Mouse (Mus musculus): Measurements from ENCODE around the gene Sfn.

Gene Sfn

DNA sequence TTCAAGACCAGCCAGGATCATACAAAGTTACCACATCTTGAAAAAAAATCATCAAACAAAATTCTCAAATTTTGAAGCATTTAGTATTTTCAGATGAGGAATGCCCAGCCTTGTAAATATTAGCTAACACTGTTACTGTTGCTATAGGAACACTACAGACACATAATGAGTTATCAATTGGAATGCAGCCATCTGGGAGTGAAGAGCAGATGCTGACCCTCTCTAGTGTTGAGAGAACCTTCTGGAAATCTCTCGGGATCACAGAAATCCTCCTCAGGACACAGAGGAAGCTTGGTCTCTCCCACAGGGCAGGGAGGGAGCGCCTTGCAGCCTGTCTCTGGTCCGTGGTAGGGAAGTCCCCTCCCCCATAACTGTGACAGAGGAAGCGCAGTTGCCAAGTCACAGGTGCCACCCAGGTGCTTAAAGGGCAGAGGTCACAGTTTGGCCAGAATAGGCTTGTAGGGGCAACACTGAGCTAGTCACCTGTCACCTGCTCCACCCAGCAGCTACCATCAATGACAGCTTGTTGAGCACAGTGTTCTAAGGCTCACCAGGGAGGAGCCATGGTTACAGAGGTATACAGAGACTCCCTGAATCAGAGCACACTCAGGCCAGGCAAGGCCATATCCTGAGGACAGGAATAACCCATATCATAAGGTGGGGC lies 17.6 kb upstream of the Sfn start:
- no peak for DNase-seq

DNA sequence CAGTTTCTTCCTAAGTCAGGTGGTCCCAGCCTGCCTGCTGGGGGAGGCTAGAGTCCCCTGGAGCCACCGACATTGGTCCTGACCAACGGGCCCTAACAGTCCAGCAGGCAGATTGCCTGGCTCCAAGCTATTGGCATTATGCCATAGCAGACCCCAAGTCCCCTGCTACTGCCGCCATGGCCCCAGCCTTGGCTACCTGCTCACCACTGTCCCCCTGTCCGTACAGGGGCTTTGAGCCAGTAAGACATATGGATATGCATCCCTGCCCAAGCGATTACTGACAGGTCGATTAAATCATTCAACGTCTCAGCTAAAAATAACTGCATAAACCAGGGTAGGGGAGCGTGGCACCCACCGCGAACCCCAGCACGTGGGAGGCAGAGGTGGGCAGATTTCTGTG lies 16.0 kb upstream of the Sfn start:
- DNase-seq = peak; percentile 53 to 71

DNA sequence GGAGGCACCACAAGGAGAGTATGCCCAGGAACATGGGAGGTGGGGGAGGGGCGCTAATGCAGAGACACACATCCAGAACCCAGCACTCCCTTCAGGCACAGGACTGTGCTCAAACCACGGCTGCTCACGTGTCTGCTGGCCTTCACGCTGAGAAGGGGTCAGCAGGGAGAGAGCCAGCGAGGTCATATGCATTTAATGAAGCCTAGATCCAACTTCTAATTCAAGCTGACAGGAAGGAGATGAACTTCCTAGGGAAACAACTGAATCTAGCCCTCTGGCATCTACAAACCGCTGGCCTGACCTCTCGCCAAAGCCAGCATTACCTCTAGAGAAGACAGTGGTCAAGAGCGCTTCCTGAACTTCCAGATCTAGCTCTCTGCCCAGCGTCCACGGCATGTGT lies 13.4 kb upstream of the Sfn start:
- DNase-seq = no peak

DNA sequence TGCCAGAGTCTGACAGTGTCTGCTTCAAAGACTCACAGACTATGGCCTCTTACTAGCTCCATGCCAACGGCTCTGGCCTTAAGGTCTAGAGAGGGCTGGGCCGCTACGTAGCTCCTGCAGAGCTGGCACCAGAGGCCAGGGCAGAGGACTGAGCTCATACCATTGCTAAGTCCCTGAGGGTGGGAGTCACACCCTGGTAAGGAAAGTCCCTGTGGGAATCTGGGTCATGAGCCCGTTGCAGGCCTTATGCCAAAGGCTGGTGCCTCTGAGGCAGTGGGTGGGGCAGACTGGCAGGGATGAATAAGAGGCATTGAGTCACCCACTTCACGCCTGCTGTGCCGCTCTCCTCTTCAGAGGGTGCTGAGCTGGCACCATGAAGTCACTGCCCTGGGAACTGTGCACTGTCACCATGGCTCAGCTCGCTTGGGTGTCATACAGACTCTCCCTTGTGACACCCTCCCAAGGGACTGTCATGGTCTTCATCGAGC lies 12.3 kb upstream of the Sfn start:
- peak in 1 of 2 experiments; percentile 41 for DNase-seq

DNA sequence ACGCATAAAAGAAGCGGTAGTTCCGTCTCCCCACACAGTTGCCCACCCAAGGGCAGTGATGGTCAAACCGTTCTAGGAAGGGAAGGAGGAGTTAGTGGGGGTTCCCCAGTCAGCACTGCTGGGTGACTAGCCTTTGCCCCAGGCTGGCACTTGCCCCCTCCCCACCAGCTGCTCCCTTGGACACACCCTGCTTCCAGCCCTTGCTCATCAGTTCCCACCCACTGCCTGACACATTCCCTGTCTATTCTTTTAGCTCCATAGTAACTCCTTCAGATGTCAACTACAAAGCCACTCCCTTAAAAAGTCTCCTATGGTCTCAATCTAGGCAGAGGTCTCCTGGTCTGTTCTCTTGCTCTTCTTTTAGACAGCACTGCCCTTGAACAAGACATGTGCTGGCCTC lies 11.9 kb upstream of the Sfn start:
- DNase-seq = no peak

DNA sequence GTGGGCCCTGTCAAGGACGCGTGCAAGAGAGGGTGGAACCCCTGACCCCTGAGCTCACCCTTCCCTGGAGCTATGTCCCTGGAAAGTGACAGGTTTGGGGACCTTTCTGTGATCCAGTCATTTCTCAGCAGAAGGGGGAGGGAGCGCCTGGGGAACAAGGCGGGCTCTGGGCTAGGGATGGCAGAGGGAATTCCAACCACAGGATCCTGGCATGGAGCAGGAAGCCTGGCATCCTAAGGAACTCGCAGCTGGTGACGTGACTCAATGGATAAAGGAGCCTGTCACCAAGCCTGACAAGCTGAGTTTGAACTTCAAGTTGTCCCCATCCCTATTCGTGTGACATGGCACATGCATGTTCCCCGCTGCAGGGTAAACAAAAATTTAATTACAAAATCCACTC lies 11.1 kb upstream of the Sfn start:
- no peak for DNase-seq

DNA sequence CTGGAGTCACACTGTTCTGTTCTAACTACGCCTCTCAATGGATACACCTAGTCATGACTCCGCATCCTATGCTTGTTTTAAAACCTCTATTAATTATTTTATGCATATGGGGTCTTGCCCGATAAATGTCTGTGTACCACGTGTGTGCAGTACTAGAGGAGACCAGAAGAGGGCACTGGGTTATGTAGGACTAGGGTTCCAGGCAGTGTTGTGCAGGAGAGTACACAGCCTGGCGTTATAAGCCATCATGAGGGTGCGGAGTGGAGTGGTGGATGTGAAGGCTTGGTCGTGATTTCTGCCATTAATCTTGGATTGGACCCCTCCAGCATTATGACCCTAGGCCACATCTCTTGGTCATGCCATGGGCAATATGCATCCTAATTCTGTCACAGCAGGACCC lies 10.4 kb upstream of the Sfn start:
- DNase-seq = no peak

DNA sequence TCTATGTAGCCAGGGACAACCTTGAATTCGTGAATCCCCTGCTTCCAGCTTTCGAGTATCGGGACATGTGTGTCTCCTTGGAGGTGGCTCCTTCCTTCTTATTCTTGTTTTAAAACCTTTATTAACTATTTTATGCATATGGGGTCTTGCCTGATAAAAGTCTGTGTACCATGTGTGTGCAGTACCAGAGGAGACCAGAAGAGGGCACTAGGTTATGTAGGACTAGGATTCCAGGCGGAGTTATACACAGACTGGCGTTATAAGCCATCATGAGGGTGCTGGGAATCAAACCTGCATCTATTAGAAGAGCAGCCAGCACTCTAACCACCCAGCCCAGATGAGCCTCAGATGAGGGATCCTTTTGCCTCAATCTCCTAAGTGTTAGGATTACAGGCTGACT lies 9.8 kb upstream of the Sfn start:
- DNase-seq = peak in 1 of 2 experiments; percentile 37

DNA sequence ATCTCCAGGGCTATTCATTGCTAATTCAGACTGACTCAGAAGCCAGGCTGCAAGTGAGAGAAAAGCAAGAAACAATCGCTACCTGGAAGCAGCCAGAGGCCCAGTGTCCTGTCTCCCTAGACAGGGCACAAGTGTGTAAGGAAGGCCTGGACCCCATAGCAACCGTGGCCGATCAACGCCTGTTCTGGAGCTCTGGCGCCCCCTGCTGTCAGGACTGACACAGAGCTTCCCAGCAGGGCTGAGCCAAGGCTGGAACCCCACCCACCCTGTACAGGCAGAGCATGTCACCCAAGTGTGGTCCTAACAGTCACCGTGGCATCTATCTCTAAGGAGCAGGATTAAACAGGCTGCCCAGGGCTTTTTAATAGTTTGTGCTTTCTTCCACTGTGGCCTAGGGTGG lies 7.8 kb upstream of the Sfn start:
- DNase-seq = peak; percentile 86 to 87

DNA sequence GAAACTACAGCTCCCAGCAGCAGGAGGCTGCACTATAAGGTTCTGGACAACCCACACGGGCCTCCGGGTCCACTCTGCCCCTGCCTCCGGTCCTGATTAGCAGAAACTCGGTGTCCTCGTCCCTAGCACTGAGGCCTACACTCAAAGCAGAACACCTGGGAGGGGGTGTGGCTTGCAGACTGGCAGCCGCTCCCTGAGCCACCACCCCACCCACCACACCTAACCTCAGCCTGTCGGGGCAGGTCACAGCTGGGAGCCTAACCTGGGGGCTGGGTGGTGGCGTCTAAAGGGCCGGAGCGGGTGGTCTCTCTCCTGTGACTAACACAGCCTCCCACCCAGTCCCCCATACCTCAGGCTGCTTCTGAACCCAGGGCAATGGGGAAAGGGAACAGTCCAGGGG lies 5.3 kb upstream of the Sfn start:
- DNase-seq = no peak

DNA sequence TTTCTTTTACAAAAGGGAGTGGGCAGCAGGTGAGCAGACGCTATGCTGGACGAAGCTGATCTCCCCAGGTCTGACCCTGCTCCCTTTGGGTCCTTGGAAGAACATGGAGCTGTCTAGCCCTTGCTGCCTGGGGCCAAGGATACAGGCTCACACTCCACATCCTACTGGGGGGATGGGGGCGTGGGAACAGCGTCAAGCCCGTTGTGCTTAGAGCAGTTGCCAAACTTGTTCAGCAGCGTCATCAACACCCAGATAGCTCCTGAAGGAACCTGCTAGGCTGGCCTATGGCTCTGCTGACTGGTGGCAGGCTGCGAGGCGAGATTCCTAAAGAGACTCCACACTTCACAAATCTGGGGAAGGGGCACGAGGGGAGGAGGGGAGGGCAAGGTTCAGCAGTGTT lies 3.4 kb upstream of the Sfn start:
- DNase-seq = no peak

DNA sequence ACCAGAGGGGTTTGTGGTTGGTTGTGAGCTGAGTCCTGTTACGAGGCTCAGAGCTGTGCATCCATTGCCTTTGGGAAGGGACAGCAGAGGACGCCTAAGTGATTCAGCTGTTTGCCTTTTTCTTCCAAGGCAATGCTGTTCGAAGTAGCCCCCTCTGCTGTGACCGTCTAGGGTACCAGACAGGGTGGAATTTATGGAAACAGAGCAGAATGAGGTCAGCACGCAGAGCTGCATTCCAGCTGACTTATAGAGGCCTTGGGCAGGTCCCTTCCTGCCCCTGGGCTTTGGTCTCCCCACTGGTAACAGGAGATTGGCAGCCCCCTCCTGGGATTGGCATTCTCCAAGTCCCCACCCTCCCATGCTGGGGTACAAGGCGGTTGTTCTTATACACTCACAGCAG lies 2.9 kb upstream of the Sfn start:
- no peak for DNase-seq

DNA sequence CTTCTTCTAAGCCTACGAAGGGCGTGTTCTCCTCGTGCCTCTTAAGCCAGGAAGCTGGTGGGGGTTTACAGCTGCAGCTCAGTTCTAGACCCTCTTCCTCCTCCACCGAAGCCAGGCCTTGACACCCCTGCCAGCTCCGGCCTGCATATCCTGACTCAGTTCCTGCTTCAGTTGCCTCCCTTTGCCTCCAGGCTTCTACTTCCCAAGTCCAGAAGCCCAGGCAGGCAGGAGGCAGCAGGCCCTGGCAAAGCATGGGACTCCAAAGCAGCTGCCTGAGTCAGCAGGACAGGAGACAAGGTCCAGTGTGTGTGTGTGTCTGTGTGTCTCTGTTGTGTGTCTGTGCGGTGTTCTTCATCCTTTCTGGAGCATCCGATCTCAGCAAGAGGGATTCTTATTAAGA lies 2.2 kb upstream of the Sfn start:
- no peak for DNase-seq

DNA sequence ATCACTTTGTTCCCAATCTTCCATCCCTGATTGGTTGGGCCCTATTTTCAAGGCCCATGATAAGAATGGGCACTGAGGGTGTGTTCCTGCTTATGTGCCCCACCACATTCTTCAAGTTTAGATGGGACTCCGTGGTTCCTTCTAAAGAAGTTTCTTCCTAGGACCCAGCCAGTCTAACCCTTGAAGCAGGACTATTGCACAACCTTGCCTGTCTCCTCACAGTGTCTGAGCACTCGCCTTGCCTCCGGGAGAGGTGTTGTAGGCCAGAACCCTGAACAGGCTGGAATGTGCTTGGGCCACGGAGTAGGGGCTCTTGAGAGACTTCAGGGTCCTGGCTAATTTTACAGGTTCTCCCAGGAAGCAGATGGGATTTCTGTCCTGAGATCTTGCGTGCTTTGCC lies 1.1 kb upstream of the Sfn start:
- no peak for DNase-seq

DNA sequence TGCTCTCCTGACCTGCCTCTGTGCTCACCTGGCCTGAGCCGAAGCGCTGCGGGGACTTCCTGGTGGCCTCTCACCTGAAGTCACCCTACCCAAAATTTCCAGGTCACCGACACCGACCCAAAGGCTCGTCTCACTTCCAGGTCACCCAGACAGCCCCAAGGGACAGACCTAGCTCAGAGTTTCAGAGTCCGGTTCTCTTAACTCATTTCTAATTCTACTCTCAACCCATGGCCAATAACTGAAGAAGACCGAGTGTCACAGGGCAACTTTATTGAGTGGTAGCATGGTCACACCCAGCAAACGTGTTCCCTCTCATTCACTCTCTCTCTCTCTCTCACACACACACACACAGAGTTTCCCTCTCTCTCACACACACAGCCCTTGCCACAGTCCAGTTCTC lies 1.7 kb downstream of the Sfn start:
- no peak for DNase-seq

DNA sequence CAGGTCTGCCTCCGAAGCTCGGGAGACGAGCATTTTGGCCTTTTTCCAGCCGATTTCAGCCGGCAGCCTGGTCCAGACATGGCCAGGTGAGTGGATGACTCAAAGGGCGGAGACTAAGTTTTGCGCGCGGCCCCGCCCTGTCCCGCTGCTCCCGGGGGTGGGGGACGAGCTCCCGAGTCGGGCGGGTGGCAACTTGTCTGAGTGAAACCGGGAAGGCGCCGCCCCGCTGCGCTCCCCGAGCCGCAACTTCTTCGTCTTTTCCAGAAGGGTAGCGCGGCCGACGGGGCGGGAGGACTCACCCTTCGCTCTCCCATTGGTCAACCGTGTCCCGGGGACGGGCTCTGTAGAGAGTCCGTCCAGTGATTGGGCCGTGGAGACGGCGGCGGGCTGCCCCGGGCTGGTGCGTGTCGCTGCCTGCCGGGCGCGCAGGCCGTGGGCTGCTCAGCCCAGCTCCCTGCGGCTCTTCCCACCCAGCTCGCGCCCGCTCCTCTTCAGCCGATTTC lies 2.3 kb downstream of the Sfn start:
- DNase-seq = peak; percentile 81 to 83

DNA sequence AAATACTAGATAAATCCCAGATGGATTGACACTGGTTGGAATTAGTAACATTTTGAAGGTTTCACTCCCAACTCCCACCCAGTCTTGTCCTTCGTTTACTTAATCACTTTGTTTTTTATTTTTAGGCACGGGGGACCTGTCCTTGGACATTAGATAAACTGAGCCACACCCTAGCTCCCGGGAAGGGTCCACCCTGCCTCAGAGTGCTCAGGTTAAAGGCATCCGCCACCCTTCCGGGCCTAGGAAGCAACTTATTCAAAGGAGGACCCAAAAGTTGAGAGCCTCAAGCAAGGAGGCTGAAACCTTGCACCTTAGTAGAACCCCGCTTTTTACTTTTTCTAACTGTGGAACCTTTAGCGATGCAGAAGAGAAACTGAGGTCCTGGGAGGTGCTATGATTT lies 2.9 kb downstream of the Sfn start:
- DNase-seq = no peak

DNA sequence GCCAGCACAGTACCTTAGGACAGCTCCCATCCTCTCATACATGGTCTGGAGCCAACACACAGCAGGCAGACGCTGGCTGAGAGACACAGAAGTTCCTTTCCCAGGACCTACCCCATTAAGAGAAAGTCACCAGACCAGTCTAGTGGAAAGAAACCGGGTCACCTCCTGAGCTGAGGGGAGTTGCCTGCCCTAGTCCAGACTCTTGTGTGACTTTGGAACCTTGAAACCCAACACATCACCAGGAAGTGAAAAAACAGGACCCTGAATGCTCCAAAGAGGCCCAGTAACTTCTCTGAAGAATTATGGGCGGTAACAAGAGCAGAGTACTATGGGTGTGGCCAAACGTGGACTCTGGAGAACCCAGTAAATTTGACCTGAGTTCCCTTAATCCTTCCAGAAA lies 3.4 kb downstream of the Sfn start:
- DNase-seq = no peak

DNA sequence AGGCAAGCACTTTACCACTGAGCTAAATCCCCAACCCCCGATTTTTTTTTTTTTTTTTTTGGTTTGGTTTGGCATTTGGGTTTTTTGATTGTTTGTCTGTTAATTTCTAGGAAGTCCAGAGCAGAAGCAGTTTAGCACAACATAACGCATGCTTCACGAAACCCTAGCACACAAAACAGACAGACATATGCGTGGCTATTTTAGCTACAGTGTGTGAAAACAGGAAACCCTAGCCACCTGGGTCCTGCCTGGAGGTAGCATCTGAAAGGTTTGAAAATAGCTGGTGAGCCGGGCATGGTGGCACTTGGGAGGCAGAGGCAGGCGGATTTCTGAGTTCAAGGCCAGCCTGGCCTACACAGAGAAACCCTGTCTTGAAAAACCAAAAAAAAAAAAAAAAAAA lies 5.9 kb downstream of the Sfn start:
- no peak for DNase-seq

DNA sequence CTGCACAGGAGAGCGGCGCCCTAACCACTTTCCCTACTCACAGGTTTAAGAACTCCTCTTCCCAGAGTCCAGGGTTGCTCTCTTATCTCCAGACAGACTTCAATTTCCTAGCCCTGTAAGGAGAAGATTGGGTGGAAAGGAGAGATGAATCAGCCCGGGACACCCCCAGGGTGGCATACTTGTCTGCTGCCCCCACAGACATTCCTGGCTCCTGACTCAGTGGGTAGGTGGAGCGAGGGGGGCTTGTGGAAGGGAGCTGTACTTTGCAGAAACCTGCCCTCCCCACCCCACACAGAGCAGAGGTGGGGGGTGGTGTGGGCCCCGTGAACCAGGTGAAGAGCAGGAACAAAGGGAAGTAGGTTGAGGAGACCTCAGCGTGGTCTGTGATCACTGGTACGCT lies 6.4 kb downstream of the Sfn start:
- DNase-seq = no peak

DNA sequence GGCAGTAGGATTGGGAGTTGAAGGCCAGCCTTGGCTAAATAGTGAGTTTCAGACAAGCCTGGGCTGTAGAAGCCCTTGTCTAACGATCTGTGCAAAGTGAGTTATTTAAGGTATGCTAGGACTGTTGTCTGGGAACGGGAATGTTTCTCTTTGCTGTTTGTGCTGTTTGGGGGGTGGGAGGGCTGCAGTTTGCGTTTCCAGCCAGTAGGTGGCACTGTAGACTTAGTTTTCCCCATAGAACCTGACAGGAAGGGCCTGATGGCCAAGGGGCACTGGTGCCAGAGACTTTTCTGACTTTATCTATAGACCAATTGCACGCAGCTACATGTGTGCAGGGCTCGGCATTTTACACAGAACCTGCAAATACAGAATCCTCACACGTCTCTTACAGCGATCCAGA lies 9.4 kb downstream of the Sfn start:
- DNase-seq = peak; percentile 82 to 86

DNA sequence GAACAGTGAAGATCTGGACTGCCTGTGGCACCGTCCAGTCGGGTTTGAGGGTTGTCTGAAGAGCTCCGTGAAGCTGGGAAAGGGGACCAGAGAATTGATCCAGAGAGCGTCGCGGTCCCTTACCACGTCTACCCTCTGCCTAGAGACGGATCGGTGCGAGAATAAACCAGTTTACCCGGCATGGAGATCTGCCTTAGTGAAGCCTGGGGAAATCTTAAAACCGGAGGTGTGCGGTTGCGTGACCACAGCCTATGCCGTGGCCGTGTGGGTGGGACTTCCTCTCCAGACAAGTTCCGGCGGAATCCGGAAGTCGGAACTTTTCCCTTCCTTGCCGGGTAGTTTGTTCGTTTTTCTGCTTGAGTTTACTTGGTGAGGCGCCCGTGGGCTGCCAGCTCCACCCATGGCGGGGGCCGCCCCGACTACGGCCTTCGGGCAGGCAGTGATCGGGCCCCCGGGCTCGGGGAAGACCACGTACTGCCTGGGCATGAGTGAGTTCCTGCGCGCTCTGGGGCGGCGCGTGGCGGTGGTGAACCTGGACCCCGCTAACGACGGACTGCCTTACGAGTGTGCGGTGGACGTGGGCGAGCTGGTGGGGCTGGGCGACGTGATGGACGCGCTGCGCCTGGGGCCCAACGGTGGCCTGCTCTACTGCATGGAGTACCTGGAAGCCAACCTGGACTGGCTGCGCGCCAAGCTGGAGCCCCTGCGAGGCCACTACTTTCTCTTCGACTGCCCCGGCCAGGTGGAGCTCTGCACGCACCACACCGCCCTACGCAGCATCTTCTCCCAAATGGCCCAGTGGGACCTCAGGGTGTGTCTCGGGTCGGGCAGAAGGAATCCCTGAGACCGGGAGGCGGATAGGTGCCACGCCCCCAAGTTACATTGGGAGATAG lies 17.7 kb downstream of the Sfn start, which contains the start of gene Gpn2:
Gene Gpn2, plus strand, starts transcription at position 304 of the 893 bp plus-strand sequence.
- peak; percentile 86 for DNase-seq

DNA sequence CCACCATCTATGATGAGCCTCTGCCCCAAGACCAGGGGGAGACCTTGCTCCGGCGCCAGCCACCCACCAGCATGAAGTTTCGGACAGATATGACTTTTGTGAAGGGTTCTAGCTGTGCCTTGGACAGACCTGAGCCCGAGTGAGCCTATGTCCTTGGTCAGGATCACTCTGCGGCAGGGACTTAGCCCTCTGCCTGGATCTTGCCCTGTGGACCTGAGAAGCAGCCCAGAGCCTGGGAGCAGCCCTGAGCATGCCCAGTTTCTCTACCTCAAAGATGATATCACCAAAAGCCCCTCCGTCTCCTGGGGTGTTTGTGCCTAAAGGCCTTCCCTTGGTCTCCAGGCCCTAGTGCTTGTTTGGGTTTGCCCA lies 18.3 kb downstream of the Sfn start:
- DNase-seq = no peak

DNA sequence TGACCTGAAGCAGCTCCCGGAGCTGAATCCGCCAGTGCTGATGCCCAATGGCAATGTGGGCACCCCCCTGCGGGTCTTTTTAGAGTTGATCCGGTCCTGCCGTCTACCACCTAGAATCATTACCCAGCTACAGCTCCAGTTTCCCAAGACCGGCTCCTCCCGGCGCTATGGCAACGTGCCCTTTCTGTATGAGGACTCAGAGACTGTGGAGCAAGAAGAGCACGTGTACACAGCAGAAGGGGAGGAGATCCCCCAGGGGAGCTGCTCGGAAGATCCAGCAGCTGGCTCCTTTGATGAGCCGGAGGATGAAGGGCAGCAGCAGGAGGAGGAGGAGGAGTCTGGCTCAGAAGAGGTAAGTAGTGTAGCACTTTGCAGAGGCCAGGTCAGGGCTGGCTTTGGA lies 24.0 kb downstream of the Sfn start:
- no peak for DNase-seq

Data from cerebellum, postnatal 10 days (tissue).